Mouse (Mus musculus) intestine, embryonic 16.5 days (tissue): Measurements from ENCODE around the gene Rhox4d. TPM values are rescaled to one million over a fixed set of nuclear protein-coding genes. Genes with fewer than 3 reads are reported as not detected.
"Not testable (repeated sequence)": the region's sequence is repeated elsewhere in the genome, so short reads cannot be mapped to it uniquely, and the experiment has no call there.

Source experiments
- ATAC-seq: fragments of 200-750 bp; cut with Nextera tagmentation; 2 replicates; pipeline ENCODE4 v1.8.0; 2017; ENCODE audit warnings: moderate TSS enrichment, moderate library complexity
- H3K27ac ChIP-seq: fragments of 300-500 bp; sonication (generic); 2 replicates; pipeline ENCODE4 v1.5.1; 2014; ENCODE audit warnings: mild to moderate bottlenecking, low read length
- H3K27me3 ChIP-seq: fragments of 300-500 bp; sonication (generic); replicated peaks from 2 replicates; pipeline ENCODE4 v1.6.1; 2014; ENCODE audit warnings: low read length, control low read depth, mixed read lengths; ENCODE audit not compliant: control insufficient read depth, insufficient read depth
- H3K36me3 ChIP-seq: fragments of 300-500 bp; sonication (generic); 2 replicates; pipeline ENCODE4 v1.6.1; 2014; ENCODE audit warnings: low read length, control low read depth; ENCODE audit not compliant: control insufficient read depth, insufficient read depth
- H3K4me1 ChIP-seq: fragments of 300-500 bp; sonication (generic); 2 replicates; pipeline ENCODE4 v1.6.1; 2014; ENCODE audit warnings: low read length, control low read depth, mixed read lengths; ENCODE audit not compliant: control insufficient read depth, insufficient read depth
- H3K4me2 ChIP-seq: fragments of 300-500 bp; sonication (generic); 2 replicates; pipeline ENCODE4 v1.6.1; 2014; ENCODE audit warnings: low read depth, low read length, control low read depth
- H3K4me3 ChIP-seq: fragments of 300-500 bp; sonication (generic); 2 replicates; pipeline ENCODE4 v1.5.1; 2014; ENCODE audit warnings: mild to moderate bottlenecking, low read length
- H3K9ac ChIP-seq: fragments of 300-500 bp; sonication (generic); 2 replicates; pipeline ENCODE4 v1.6.1; 2014; ENCODE audit warnings: low read depth, low read length
- H3K9me3 ChIP-seq: fragments of 300-500 bp; sonication (generic); 2 replicates; pipeline ENCODE4 v1.6.1; 2016; ENCODE audit warnings: low read length, control low read depth; ENCODE audit not compliant: control insufficient read depth
- WGBS: fragments of 180-500 bp; shearing (Covaris S2); extraction: QIAGEN DNeasy Blood & Tissue Kit; methylation state at CpG from one replicate; pipeline ENCODE4 v1.1.7; 2014; 5-methylcytosine and 5-hydroxymethylcytosine counted together
- polyA plus RNA-seq: library from polyadenylated mRNA; unstranded; fragments of >200 nt; fragmentation: Nextera tagmentation; extraction: Ambion mirVana; gene quantifications from 2 replicates; pipeline ENCODE4 v1.2.1, GENCODE M21; 2015

Rhox4d gene
- polyA plus RNA-seq, result not detected in 2 replicates

DNA sequence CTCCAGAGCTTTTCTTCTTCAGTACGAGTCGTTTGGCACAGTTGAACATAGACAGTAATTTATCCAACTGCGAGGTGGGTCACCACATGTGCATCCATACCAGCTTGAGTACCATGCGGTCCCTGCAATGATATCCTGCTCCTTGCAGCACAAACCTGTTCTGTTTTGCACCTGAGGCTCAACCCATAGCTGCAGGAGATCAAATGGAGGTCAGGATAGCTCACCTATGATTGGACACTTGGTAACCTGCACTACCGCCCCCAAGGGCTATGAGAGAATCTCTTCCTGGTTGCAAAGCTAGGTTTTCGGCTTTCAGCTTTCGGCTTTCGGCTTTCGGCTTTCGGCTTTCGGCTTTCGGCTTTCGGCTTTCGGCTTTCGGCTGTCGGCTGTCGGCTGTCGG, at the start of gene Rhox4d:
TSS of gene Rhox4d (plus strand) at position 301 of the 400 bp plus-strand sequence.
- H3K9ac ChIP-seq, H3K27me3 ChIP-seq, H3K27ac ChIP-seq, H3K4me1 ChIP-seq, H3K9me3 ChIP-seq, H3K36me3 ChIP-seq, ATAC-seq, H3K4me2 ChIP-seq, H3K4me3 ChIP-seq: not testable (repeated sequence)
- whole genome bisulfite sequencing, result 94% methylated on average over 16 of the region's 18 CpGs

DNA sequence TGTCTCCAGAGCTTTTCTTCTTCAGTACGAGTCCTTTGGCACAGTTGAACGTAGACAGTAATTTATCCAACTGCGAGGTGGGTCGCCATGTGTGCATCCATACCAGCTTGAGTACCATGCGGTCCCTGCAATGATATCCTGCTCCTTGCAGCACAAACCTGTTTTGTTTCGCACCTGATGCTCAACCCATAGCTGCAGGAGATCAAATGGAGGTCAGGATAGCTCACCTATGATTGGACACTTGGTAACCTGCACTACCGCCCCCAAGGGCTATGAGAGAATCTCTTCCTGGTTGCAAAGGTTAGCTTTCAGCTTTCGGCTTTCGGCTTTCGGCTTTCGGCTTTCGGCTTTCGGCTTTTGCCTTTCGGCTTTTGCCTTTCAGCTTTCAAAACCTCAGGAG, 34.1 kb upstream of the Rhox4d start, which contains the start of gene Rhox4c:
TSS of gene Rhox4c (plus strand) at position 301 of the 400 bp plus-strand sequence.
- not testable (repeated sequence) for H3K4me1 ChIP-seq, H3K36me3 ChIP-seq, H3K4me2 ChIP-seq, H3K9me3 ChIP-seq, H3K4me3 ChIP-seq, ATAC-seq, H3K27ac ChIP-seq, H3K9ac ChIP-seq, H3K27me3 ChIP-seq
- WGBS, result 90% methylated on average over 14 of the region's 14 CpGs

DNA sequence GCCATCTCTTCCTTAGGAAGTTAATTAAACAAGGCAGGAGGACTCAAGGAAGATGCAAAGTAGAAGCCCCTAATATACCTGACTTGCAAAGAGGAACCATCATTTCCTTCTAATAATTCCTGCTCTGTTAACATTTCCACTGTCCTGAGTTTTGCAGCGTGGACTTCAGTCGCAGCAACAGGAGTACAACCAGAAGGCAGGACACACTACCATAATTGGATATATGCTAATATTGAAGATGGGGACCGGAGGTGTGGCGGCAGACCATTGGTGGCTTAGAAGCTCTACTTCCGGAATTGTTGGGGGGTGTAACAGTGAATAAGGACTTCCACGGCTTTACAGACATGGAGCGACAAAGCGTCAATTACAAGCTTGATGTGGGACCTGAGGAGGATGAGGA, 16.0 kb downstream of the Rhox4d start, which contains the start of gene Rhox2e:
TSS of gene Rhox2e (plus strand) at position 301 of the 400 bp plus-strand sequence.
- H3K4me1 ChIP-seq, H3K9me3 ChIP-seq, H3K4me3 ChIP-seq, H3K9ac ChIP-seq, H3K4me2 ChIP-seq, ATAC-seq, H3K27me3 ChIP-seq, H3K36me3 ChIP-seq, H3K27ac ChIP-seq: not testable (repeated sequence)
- 93% methylated on average over 2 of the region's 8 CpGs for WGBS

DNA sequence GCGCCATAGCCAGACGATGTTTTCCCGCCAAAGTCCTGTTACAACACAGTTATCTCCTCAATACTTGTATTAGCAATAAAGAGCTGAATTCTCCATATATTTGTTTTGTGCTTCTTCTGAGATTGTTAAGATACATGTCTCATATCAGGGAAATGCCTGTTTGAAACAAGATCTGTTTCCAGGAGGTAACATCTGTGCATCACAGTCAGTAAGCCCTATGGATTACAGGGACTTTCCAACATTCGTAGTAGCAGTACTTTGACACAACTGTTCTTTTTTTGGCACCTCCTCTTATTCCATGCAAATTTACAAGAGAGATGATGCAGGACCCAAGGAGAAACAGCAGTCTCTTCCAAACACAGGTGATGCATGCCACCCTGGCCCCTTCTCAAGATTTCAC, 27.6 kb downstream of the Rhox4d start, which contains the start of gene Rhox3e:
TSS of gene Rhox3e (plus strand) at position 301 of the 400 bp plus-strand sequence.
- H3K27me3 ChIP-seq, H3K4me3 ChIP-seq, H3K9me3 ChIP-seq, H3K27ac ChIP-seq, H3K9ac ChIP-seq, H3K4me1 ChIP-seq, H3K36me3 ChIP-seq, ATAC-seq, H3K4me2 ChIP-seq: not testable (repeated sequence)
- WGBS, result 60% methylated on average over 1 of the region's 4 CpGs

DNA sequence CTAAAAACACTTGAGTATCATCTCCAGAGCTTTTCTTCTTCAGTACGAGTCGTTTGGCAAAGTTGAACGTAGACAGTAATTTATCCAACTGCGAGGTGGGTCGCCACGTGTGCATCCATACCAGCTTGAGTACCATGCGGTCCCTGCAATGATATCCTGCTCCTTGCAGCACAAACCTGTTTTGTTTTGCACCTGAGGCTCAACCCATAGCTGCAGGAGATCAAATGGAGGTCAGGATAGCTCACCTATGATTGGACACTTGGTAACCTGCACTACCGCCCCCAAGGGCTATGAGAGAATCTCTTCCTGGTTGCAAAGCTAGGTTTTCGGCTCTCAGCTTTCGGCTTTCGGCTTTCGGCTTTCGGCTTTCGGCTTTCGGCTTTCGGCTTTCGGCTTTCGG, 43.0 kb downstream of the Rhox4d start, which contains the start of gene Rhox4e:
TSS of gene Rhox4e (plus strand) at position 301 of the 400 bp plus-strand sequence.
- not testable (repeated sequence) for H3K4me1 ChIP-seq, H3K9me3 ChIP-seq, H3K4me3 ChIP-seq, H3K9ac ChIP-seq, H3K36me3 ChIP-seq, ATAC-seq, H3K27ac ChIP-seq, H3K27me3 ChIP-seq, H3K4me2 ChIP-seq
- 94% methylated on average over 10 of the region's 18 CpGs for WGBS

Other genes with a start within 250 kb of the Rhox4d start
- not detected in 2 replicates for gene Rhox4a, start 249.0 kb upstream of the Rhox4d start, polyA plus RNA-seq
- not detected in 2 replicates for gene Rhox3a2, start 134.3 kb upstream of the Rhox4d start, polyA plus RNA-seq
- not detected in 2 replicates for gene Rhox4a2, start 123.5 kb upstream of the Rhox4d start, polyA plus RNA-seq
- gene Rhox2b, start 102.3 kb upstream of the Rhox4d start, polyA plus RNA-seq, result not detected in 2 replicates
- gene Rhox4b, start 81.9 kb upstream of the Rhox4d start, polyA plus RNA-seq, result not detected in 2 replicates
- gene Rhox2c, start 60.7 kb upstream of the Rhox4d start, polyA plus RNA-seq, result not detected in 2 replicates
- not detected in 2 replicates for gene Rhox3c, start 55.8 kb upstream of the Rhox4d start, polyA plus RNA-seq
- not detected in 2 replicates for gene Rhox4c, start 34.0 kb upstream of the Rhox4d start, polyA plus RNA-seq
- not detected in 2 replicates for gene Rhox2d, start 20.9 kb upstream of the Rhox4d start, polyA plus RNA-seq
- not detected in 2 replicates for gene Rhox2e, start 16.1 kb downstream of the Rhox4d start, polyA plus RNA-seq
- not detected in 2 replicates for gene Rhox3e, start 27.7 kb downstream of the Rhox4d start, polyA plus RNA-seq
- not detected in 2 replicates for gene Rhox4e, start 43.1 kb downstream of the Rhox4d start, polyA plus RNA-seq
- not detected in 2 replicates for gene Rhox2f, start 57.0 kb downstream of the Rhox4d start, polyA plus RNA-seq
- not detected in 2 replicates for gene Rhox3f, start 66.6 kb downstream of the Rhox4d start, polyA plus RNA-seq
- gene Rhox4f, start 93.3 kb downstream of the Rhox4d start, polyA plus RNA-seq, result not detected in 2 replicates
- not detected in 2 replicates for gene Rhox3g, start 114.3 kb downstream of the Rhox4d start, polyA plus RNA-seq
- not detected in 2 replicates for gene Rhox2g, start 129.1 kb downstream of the Rhox4d start, polyA plus RNA-seq
- gene Rhox4g, start 137.0 kb downstream of the Rhox4d start, polyA plus RNA-seq, result not detected in 2 replicates
- not detected in 2 replicates for gene Rhox3h, start 154.4 kb downstream of the Rhox4d start, polyA plus RNA-seq
- not detected in 2 replicates for gene Rhox2h, start 158.9 kb downstream of the Rhox4d start, polyA plus RNA-seq